Mouse (Mus musculus) heart, embryonic 16.5 days (tissue): ENCODE data around the gene Acad10. TPM values are rescaled to one million over a fixed set of nuclear protein-coding genes. Genes with fewer than 3 reads are reported as not detected.
A peak's percentile ranks its signal among the peaks of the same experiment; 100 is the strongest.
"Not testable (repeated sequence)": the region's sequence is repeated elsewhere in the genome, so short reads cannot be mapped to it uniquely, and the experiment has no call there.

ENCODE experiments used
- ATAC-seq: fragments of 200-750 bp; cut with Nextera tagmentation; replicated peaks from 2 replicates; pipeline ENCODE4 v1.8.0; 2017; ENCODE audit warnings: moderate number of reproducible peaks; ENCODE audit not compliant: insufficient read depth, low FRiP score; ENCODE audit errors: extremely low read depth
- H3K27ac ChIP-seq: fragments of 300-500 bp; sonication (generic); 2 replicates; pipeline ENCODE4 v1.5.1; 2014; ENCODE audit warnings: mild to moderate bottlenecking, low read length, control low read depth, moderate library complexity
- H3K27me3 ChIP-seq: fragments of 300-500 bp; sonication (generic); 2 replicates; pipeline ENCODE4 v1.6.1; 2014; ENCODE audit warnings: low read length, mixed read lengths; ENCODE audit not compliant: control insufficient read depth, insufficient read depth
- H3K36me3 ChIP-seq: fragments of 300-500 bp; sonication (generic); 2 replicates; pipeline ENCODE4 v1.6.1; 2014; ENCODE audit not compliant: control insufficient read depth, insufficient read depth
- H3K4me1 ChIP-seq: fragments of 300-500 bp; sonication (generic); 2 replicates; pipeline ENCODE4 v1.6.1; 2014; ENCODE audit warnings: low read length, mixed read lengths; ENCODE audit not compliant: control insufficient read depth, insufficient read depth
- H3K4me2 ChIP-seq: fragments of 300-500 bp; sonication (generic); 2 replicates; pipeline ENCODE4 v1.6.1; 2014; ENCODE audit warnings: low read depth, mild to moderate bottlenecking, control low read depth, low read length
- H3K4me3 ChIP-seq: fragments of 300-500 bp; sonication (generic); 2 replicates; pipeline ENCODE4 v1.5.1; 2014; ENCODE audit warnings: mild to moderate bottlenecking, control low read depth, low read length
- H3K9ac ChIP-seq: fragments of 300-500 bp; sonication (generic); 2 replicates; pipeline ENCODE4 v1.6.1; 2014; ENCODE audit warnings: low read length, control low read depth
- H3K9me3 ChIP-seq: fragments of 300-500 bp; sonication (generic); replicated peaks from 2 replicates; pipeline ENCODE4 v1.6.1; 2016; ENCODE audit warnings: low read length; ENCODE audit not compliant: control insufficient read depth
- WGBS: fragments of 180-500 bp; shearing (Covaris S2); extraction: QIAGEN DNeasy Blood & Tissue Kit; methylation state at CpG from one replicate; pipeline ENCODE4 v1.1.7; 2014; 5-methylcytosine and 5-hydroxymethylcytosine counted together
- polyA plus RNA-seq: library from polyadenylated mRNA; unstranded; fragments of >200 nt; fragmentation: Nextera tagmentation; extraction: Ambion mirVana; gene quantifications from 2 replicates; pipeline ENCODE4 v1.2.1, GENCODE M21; 2015

The Acad10 gene
- polyA plus RNA-seq, 1 experiment from 2014 or later: 2.2 TPM

DNA sequence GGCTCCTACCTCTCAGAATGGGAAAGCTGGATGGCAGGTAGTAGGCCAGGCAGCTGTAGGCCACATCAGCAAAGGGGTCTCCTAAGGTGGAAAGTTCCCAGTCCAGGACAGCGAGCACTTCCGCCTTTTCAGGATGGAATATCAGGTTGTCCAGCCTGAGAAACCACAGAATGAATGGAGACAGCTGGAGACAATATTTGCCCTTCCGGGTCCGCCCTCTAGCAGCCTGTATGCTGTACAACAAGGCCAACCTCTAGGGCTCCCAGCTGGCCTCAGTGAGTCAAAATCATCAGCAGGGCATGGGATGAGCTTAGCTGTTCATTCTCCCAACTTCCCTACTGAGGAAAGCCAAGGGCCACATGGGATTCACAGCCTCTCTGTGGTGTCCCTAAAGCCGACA is 25.6 kb downstream of the Acad10 start:
- no peaks in the 10 kb centered on the region for H3K9me3 ChIP-seq
- no peaks in the 10 kb centered on the region for H3K27me3 ChIP-seq
- no peak overlapping the region for H3K27ac ChIP-seq
- no peaks in the 10 kb centered on the region for H3K4me1 ChIP-seq
- no peaks in the 10 kb centered on the region for H3K36me3 ChIP-seq
- H3K4me2 ChIP-seq: no peak overlapping the region
- no peak overlapping the region for H3K4me3 ChIP-seq
- H3K9ac ChIP-seq: no peak overlapping the region
- 87% methylated on average over 5 of the region's 5 CpGs for WGBS
- no peak for ATAC-seq

DNA sequence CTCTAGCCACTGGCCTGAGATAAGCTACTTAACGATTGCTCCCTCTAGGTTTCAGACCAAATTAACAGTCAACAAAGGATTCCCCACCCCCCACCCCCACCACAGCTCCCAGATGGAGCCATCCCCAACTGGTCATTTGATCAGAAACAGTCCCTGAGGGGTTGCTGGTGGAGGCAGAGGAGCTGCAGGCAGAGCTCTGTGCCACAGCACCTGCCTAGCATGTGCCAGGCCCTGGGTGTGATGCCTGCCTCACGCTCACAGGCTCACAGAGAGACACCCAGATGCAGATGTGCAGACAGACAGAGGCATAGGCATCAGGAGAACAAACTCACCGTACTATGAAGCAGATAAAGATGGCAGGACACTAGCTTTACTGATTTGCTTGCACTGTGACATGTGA is 27.5 kb downstream of the Acad10 start:
- H3K4me1 ChIP-seq: no peaks in the 10 kb centered on the region
- no peak overlapping the region for H3K4me3 ChIP-seq
- no peaks in the 10 kb centered on the region for H3K27me3 ChIP-seq
- H3K9me3 ChIP-seq: no peaks in the 10 kb centered on the region
- no peak for ATAC-seq
- 47% methylated on average over 3 of the region's 3 CpGs for WGBS
- H3K27ac ChIP-seq: no peak overlapping the region
- H3K36me3 ChIP-seq: no peaks in the 10 kb centered on the region
- no peak overlapping the region for H3K9ac ChIP-seq
- no peak overlapping the region for H3K4me2 ChIP-seq

DNA sequence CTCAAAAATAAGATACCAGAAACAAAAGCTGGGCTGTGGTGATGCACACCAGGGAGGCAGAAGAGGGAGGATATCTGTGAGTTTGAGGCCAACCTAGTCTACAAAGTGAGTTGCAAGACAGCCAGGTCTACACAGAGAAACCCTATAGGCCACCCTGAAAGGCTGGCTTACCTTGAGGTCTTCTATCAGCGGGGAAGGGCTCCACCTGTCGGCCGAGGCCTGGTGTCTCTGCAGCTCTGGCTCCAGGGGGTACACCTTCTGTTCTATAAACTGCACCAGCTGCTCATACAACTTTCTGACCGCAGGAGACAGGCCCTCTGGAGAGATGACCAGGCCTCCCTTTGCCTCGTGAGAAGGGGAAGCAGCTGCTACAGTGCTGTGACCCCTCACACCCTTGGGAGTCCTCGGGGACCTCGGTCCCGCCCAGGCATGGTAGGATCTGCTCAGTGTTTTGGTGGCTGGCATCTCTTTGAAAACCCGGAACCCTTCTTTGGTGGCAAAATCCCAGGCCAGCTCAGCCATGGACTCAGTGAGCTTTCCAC is 29.1 kb downstream of the Acad10 start:
- H3K36me3 ChIP-seq, ATAC-seq, H3K4me3 ChIP-seq, H3K27me3 ChIP-seq, H3K9ac ChIP-seq, H3K27ac ChIP-seq, H3K4me1 ChIP-seq, H3K4me2 ChIP-seq, H3K9me3 ChIP-seq: not testable (repeated sequence)
- WGBS: 72% methylated on average over 8 of the region's 9 CpGs

DNA sequence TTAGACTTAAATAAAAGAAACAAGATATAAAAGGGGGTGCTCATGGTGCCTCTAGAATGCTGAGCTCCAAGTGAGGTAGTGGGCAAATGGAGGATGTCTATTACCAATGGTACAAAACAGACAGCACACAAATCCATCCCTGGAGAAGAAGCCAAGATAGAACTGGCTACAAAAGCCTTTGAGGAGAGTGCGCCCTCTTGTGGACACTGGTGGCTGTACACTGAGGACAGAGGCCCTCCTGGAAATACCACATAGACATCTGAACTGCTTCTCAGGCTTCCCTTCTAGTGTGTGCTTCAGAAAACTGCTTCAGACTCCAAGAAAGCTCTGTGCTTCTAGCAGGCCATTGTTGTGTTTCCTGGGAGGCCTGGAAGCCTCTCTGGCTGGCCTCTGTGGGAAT is 32.4 kb downstream of the Acad10 start:
- Histone ChIP-seq H3K27ac (no peak overlapping the region), H3K4me1 (no peaks in the 10 kb centered on the region), H3K27me3 (no peaks in the 10 kb centered on the region), H3K4me2 (no peak overlapping the region), H3K9me3 (no peaks in the 10 kb centered on the region), H3K9ac (no peak overlapping the region), H3K36me3 (no peaks in the 10 kb centered on the region), H3K4me3 (no peak overlapping the region)
- no peak for ATAC-seq
- 4% methylated on average over 1 of the region's 1 CpGs for WGBS

DNA sequence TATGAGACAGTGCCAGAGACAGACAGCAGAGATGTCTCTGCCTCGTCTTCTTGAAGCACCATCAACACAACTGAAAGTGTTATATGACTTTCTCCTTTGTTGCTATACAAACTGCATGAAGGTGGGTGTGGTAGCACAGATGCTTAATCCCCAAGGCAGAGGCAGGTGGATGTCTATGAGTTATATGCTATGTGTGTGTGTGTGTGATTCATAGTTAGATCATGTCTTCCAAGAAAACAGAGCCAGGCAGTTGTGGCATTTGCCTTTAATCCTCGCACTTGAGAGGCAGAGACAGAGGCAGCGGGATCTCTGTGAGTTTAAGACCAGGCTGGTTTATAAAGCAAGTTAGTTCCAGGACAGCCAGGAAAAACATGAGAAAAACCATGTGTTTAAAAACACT is 37.1 kb downstream of the Acad10 start:
- no peak overlapping the region for H3K4me3 ChIP-seq
- no peak for ATAC-seq
- no peaks in the 10 kb centered on the region for H3K9me3 ChIP-seq
- H3K27me3 ChIP-seq: no peaks in the 10 kb centered on the region
- 92% methylated on average over 3 of the region's 3 CpGs for WGBS
- H3K9ac ChIP-seq: no peak overlapping the region
- H3K27ac ChIP-seq: no peak overlapping the region
- no peak overlapping the region for H3K4me2 ChIP-seq
- H3K4me1 ChIP-seq: peaks cover 7% of the 10 kb centered on the region
- no peaks in the 10 kb centered on the region for H3K36me3 ChIP-seq

DNA sequence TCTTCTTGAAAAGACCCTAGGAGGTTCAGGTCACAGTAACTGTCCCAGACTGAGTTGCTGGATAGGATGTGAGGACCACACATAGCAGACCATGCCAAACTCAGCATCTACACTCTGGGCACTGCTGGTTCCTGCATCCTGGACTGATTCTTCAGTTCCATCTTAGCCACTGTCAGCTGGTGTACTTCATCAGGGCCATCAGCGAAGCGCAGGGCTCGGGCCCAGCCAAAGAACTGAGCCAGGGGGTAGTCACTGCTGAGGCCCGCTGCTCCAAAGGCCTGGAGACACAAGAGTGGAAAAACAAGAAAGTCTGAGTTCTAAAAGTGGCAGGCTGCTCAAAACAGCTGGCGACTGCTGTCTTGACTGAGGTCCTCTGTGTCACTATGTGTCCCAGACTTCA is 39.2 kb downstream of the Acad10 start:
- Histone ChIP-seq H3K27me3 (no peaks in the 10 kb centered on the region), H3K4me3 (no peak overlapping the region), H3K36me3 (no peaks in the 10 kb centered on the region), H3K4me1 (peaks cover 7% of the 10 kb centered on the region), H3K4me2 (no peak overlapping the region), H3K27ac (no peak overlapping the region), H3K9ac (no peak overlapping the region), H3K9me3 (no peaks in the 10 kb centered on the region)
- WGBS: 90% methylated on average over 5 of the region's 5 CpGs
- no peak for ATAC-seq

DNA sequence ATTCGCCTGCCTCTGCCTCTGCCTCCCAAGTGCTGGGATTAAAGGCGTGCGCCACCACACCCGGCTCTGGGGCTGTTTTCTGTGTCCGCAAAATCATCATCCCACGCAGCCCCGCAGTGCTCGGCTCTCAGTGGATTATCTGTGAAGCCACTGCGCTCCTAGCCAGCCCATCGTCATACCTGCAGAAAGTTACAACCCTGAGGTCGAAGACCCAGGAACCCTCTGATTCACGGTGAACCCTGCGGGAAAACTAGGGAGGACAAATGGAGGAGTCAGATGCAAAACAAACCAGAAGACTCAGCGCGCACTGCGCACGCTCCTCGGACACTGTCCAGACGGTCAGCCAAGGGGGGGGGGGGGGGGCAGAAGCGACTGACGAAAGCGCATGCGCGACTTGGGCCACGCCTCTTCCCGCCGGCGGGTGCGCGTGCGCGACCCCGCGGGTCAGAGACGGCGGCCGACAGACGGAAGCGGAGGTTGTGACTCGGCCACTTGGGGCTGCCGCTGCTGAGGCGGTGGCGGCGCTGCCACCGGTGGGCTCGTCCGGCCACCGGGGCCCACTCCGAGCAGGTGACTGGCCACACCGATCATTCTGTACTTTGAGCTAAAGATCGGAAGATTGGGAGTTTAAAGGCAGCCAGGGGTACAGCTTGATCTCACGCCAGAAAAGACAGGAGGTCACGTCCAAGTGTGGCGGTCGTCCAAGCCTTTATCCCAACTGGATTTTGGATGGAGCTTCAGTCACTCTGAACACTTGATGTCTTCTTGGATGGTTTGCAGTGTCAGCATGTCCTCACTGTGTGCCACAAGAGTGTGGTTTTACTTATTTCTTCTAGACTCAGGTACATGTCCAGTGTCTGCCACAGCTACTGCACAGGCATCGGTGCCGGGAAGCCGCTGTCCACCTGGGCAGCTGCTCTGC is 41.5 kb downstream of the Acad10 start, which contains the start of gene Acad12:
Gene Acad12 (minus strand): TSS at position 347 of the 922 bp plus-strand sequence.
- H3K4me3 ChIP-seq: peak within 1 kb of the TSS; percentile 93
- H3K27ac ChIP-seq: peak within 1 kb of the TSS; percentile 89
- peak within 1 kb of the TSS; percentile 93 for H3K9ac ChIP-seq
- peak; percentile 86 for ATAC-seq
- peak within 1 kb of the TSS; percentile 89 for H3K4me2 ChIP-seq
- H3K36me3 ChIP-seq: no peaks in the 10 kb centered on the region
- H3K4me1 ChIP-seq: peaks cover 7% of the 10 kb centered on the region
- H3K27me3 ChIP-seq: no peaks in the 10 kb centered on the region
- under 1% methylated on average over 53 of the region's 58 CpGs for WGBS
- H3K9me3 ChIP-seq: no peaks in the 10 kb centered on the region

DNA sequence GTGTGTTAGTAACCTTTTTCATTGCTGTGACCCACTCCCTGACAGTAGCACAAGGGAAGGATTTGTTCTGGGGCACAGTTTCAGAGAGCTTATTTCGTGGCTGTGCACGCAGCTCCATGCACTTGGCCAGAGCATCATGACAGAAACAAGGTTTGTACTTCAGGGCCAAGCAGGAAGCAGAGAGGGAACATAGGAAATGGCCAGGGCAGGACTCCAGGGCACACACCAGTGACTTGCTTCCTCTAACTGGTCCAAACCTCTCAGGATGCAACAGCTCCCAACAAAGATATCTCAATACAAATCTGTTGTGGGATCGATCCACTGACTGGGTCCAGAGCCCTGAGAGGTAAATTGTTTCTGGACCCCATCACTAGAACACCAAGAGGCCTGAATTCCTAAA is 45.4 kb downstream of the Acad10 start:
- WGBS: 69% methylated on average over 3 of the region's 3 CpGs
- H3K27ac ChIP-seq, ATAC-seq, H3K4me3 ChIP-seq, H3K9ac ChIP-seq, H3K4me2 ChIP-seq, H3K4me1 ChIP-seq, H3K36me3 ChIP-seq, H3K9me3 ChIP-seq, H3K27me3 ChIP-seq: not testable (repeated sequence)

DNA sequence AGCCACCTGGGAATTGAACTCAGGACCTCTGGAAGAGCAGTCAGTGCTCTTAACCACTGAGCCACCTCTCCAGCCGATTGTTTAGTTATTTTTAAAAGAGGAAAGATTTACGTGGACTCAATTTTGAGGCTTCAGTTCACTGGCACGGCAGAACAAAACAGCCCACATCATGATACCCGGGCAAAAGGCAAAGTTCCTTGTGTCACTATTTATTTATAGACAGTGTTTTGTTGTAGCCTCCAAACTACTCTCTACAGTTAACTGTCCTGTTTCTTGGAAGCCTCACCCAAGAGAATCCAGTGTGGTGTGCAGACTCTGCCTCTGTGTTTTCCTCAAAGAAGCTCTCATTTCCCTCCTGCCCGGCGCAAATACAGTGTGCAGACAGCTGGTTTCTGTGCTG is 48.3 kb downstream of the Acad10 start:
- H3K4me2 ChIP-seq: no peak overlapping the region
- H3K36me3 ChIP-seq: no peaks in the 10 kb centered on the region
- no peaks in the 10 kb centered on the region for H3K9me3 ChIP-seq
- no peak; the same call in 1 of the 2 replicates for ATAC-seq
- H3K4me1 ChIP-seq: no peaks in the 10 kb centered on the region
- WGBS: 80% methylated on average over 6 of the region's 6 CpGs
- no peak overlapping the region for H3K27ac ChIP-seq
- H3K27me3 ChIP-seq: no peaks in the 10 kb centered on the region
- no peak overlapping the region for H3K9ac ChIP-seq
- no peak overlapping the region for H3K4me3 ChIP-seq
